Mouse (Mus musculus) myocyte (in vitro differentiated cells): Measurements from ENCODE around the gene Gm20716.

Experiments
- CEBPB ChIP-seq: IDR thresholded peaks from 2 replicates; pipeline ENCODE4 v1.6.1; 2011; ENCODE audit warnings: mild to moderate bottlenecking, moderate library complexity; ENCODE audit not compliant: poor library complexity, insufficient read depth, severe bottlenecking
- E2F4 ChIP-seq: IDR thresholded peaks from one replicate; pipeline ENCODE4 v1.6.1; 2011; ENCODE audit warnings: mild to moderate bottlenecking, control low read depth, moderate library complexity; ENCODE audit not compliant: insufficient read depth
- MAX ChIP-seq: IDR thresholded peaks from one replicate; pipeline ENCODE4 v1.6.1; 2011; ENCODE audit warnings: low read depth, mild to moderate bottlenecking, control low read depth
- MYOD1 ChIP-seq, 3 experiments: IDR thresholded peaks; one replicate each; pipeline ENCODE4 v1.6.1; 2011; ENCODE audit warnings: control low read depth in 2 of 3, low read depth in 2 of 3, mild to moderate bottlenecking in 2 of 3, moderate library complexity in 1 of 3; ENCODE audit not compliant: insufficient read length in 2 of 3, control insufficient read depth in 1 of 3
- MYOG ChIP-seq, 3 experiments: IDR thresholded peaks; one replicate each; pipeline ENCODE4 v1.6.1; 2011; ENCODE audit warnings: control low read depth in 2 of 3, low read depth in 2 of 3, mild to moderate bottlenecking in 2 of 3; ENCODE audit not compliant: insufficient read length in 2 of 3, control insufficient read depth in 1 of 3, insufficient read depth in 1 of 3
- POLR2A ChIP-seq: IDR thresholded peaks from one replicate; pipeline ENCODE4 v1.6.1; 2011; ENCODE audit warnings: low read depth, mild to moderate bottlenecking, control low read depth, moderate library complexity; ENCODE audit not compliant: insufficient read length
- REST ChIP-seq: IDR thresholded peaks from one replicate; pipeline ENCODE4 v1.6.1; 2011; ENCODE audit warnings: mild to moderate bottlenecking, control low read depth, moderate library complexity; ENCODE audit not compliant: insufficient read depth, insufficient read length
- TCF3 ChIP-seq: IDR thresholded peaks from one replicate; pipeline ENCODE4 v1.6.1; 2011; ENCODE audit warnings: low read depth, control low read depth; ENCODE audit not compliant: insufficient read length
- USF1 ChIP-seq: IDR thresholded peaks from one replicate; pipeline ENCODE4 v1.6.1; 2011; ENCODE audit warnings: low read depth, mild to moderate bottlenecking, control low read depth, moderate library complexity

DNA sequence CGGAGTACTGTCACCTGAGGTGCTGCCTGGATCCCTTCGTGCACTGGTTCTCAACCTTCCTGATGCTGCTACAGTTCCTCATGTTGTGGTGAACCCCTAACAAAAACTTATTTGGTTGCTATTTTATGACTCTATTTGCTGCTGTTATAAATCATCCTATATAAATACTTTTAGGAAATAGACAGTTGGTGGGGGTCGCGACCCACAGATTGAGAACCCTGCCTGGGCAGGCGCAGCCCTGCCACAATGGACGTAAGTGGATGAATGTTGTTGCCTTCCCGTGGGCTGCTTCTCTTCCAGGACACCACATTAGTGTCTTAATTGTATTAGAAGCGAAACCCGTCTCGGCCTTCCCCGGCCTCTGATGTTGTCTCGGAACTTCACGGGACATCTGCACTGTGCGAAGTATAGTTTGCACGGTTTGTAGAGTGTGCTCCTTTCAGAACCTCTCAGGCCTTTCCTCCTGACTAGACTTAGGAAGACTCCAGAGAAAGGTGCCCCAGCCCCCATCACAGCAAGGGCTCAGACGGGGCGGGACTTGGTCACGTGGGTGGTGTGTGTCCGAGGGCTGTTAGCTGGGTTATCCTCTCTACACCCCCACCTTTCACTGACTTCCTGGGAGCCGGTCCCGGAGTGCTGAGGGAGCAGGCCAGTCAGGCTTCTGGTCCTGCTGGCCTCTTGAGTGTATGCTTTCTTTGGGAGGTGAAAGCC lies 63.3 kb downstream of the Gm20716 start:
- TF ChIP-seq USF1 (peak; percentile 19), MYOG (IDR thresholded peaks at IDR 0.05; ENCODE audit: control insufficient read depth in 1 of 3, insufficient read depth in 1 of 3, insufficient read length in 2 of 3, low read depth in 2 of 3) (no peak), MAX (no peak), TCF3 (no peak), POLR2A (no peak), REST (no peak), E2F4 (no peak), CEBPB (no peak), MYOD1 (IDR thresholded peaks at IDR 0.05; ENCODE audit: control insufficient read depth in 1 of 3, insufficient read length in 2 of 3, low read depth in 2 of 3) (no peak)
